ENCODE assay signal across 13 mouse cellular contexts in the genomic region with DNA sequence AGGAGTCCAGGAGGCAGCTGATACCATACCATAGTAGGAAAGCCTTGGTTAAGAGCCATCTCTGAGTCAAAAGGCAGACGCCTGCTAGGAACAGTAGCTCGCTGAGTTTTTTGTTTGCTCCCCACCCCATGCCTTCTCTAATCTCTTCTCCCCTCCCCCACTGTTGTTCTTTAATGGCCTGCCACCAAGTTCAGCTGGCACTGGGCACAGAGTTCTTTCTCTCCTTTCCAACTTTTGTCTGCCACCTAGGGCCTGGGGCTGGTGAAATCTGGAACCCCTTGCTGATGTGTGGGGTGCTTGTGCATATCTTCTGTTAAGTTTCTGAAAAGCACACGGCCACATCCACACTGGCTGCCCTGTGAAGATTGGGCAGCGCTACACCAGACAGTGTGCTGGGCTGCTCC.
DNase-seq lines count a peak whose midpoint lies in the region; ATAC-seq lines count a peak whose summit lies in the region.
"Had no signal": no experiment of that assay in that cellular context is flagged by ENCODE, and none has a peak within 500 bp of the region (broad histone marks: within the 10 kb centered on the region; RNA-seq: fewer than 3 reads in every experiment).

No protein-coding gene starts in this region.

- H3K4me2 ChIP-seq in neural tube, embryonic 15.5 days: no peak overlapping the region
- H3K4me2 ChIP-seq in midbrain, embryonic 12.5 days (replicated peaks): no peak overlapping the region
- H3K4me2 ChIP-seq: heart, embryonic 12.5 days had no signal

- H3K36me3 ChIP-seq in neural tube, embryonic 15.5 days: no peaks in the 10 kb centered on the region
- no peaks in the 10 kb centered on the region for H3K36me3 ChIP-seq in midbrain, embryonic 12.5 days
- H3K36me3 ChIP-seq: heart, embryonic 12.5 days had no signal

- no peaks in the 10 kb centered on the region for H3K9me3 ChIP-seq in neural tube, embryonic 15.5 days (replicated peaks)
- no peaks in the 10 kb centered on the region for H3K9me3 ChIP-seq in midbrain, embryonic 12.5 days
- H3K9me3 ChIP-seq: heart, embryonic 12.5 days had no signal

- H3K4me3 ChIP-seq in neural tube, embryonic 15.5 days (replicated peaks): no peak overlapping the region
- H3K4me3 ChIP-seq in midbrain, embryonic 12.5 days: no peak overlapping the region
- H3K4me3 ChIP-seq: erythroblast, embryonic 14.5 days; heart, embryonic 12.5 days had no signal

- WGBS in neural tube, embryonic 15.5 days: 29% methylated on average over 4 of the region's 4 CpGs
- WGBS in midbrain, embryonic 12.5 days: 30% methylated on average over 4 of the region's 4 CpGs

- H3K27me3 ChIP-seq in neural tube, embryonic 15.5 days (replicated peaks): no peaks in the 10 kb centered on the region
- H3K27me3 ChIP-seq in midbrain, embryonic 12.5 days: no peaks in the 10 kb centered on the region
- H3K27me3 ChIP-seq: heart, embryonic 12.5 days had no signal

- H3K27ac ChIP-seq in neural tube, embryonic 15.5 days (replicated peaks): no peak overlapping the region
- peak overlapping the region; percentile 66 for H3K27ac ChIP-seq in midbrain, embryonic 12.5 days (replicated peaks)

- intact Hi-C loops in left cerebral cortex, postnatal 25 days (cut with DNase I): no loop called here

- peak; percentile 22 to 24 for DNase-seq in cerebellum, postnatal 14 days
- no peak for DNase-seq in cerebellum, postnatal 36 days
- DNase-seq in neural tube, embryonic 10.5 days (ENCODE audit: extremely low spot score, low spot score): peak; percentile 26
- DNase-seq in adrenal gland, postnatal 25 days: no peak
- no peak for DNase-seq in left cerebral cortex, postnatal 25 days (ENCODE audit: low spot score in 2 of 2)
- no peak for DNase-seq in layer of hippocampus, adult 8-10 months (ENCODE audit: low spot score in 2 of 2)
- DNase-seq: adrenal gland, postnatal 10 days; cerebellum, adult 8-10 months; kidney, adult 2 months had no signal

- no peak overlapping the region for H3K9ac ChIP-seq in neural tube, embryonic 15.5 days (replicated peaks)
- no peak overlapping the region for H3K9ac ChIP-seq in midbrain, embryonic 12.5 days (replicated peaks)
- H3K9ac ChIP-seq: heart, embryonic 12.5 days had no signal

- no peak for ATAC-seq in neural tube, embryonic 15.5 days (ENCODE audit: low FRiP score)
- ATAC-seq in midbrain, embryonic 12.5 days (ENCODE audit: low FRiP score, low read depth): peak; percentile 50

- peaks cover 18% of the 10 kb centered on the region for H3K4me1 ChIP-seq in neural tube, embryonic 15.5 days
- H3K4me1 ChIP-seq in midbrain, embryonic 12.5 days: peaks cover 28% of the 10 kb centered on the region

Comparison
In these comparisons a context has a peak if more than half of its experiments do, and no peak if none do; other contexts are left out.
1. DNase-seq: peak in cerebellum, postnatal 14 days (2 of 2) and neural tube, embryonic 10.5 days (single experiment); none in cerebellum, postnatal 36 days (0 of 2), adrenal gland, postnatal 25 days (single experiment), left cerebral cortex, postnatal 25 days (0 of 2) and layer of hippocampus, adult 8-10 months (0 of 2).